Mouse (Mus musculus) hindbrain, embryonic 13.5 days (tissue): ENCODE measurements around the gene Apol8. TPM values are rescaled to one million over a fixed set of nuclear protein-coding genes. Genes with fewer than 3 reads are reported as not detected.

Source experiments
- ATAC-seq: fragments of 200-750 bp; cut with Nextera tagmentation; 2 replicates; pipeline ENCODE4 v1.8.0; 2017; ENCODE audit warnings: moderate TSS enrichment; ENCODE audit not compliant: low FRiP score
- H3K27ac ChIP-seq: fragments of 300-500 bp; sonication (generic); 2 replicates; pipeline ENCODE4 v1.5.1; 2015; ENCODE audit warnings: inconsistent platforms, mild to moderate bottlenecking, moderate library complexity
- H3K27me3 ChIP-seq: fragments of 300-500 bp; sonication (generic); 2 replicates; pipeline ENCODE4 v1.6.1; 2015; ENCODE audit warnings: mild to moderate bottlenecking, inconsistent platforms
- H3K36me3 ChIP-seq: fragments of 300-500 bp; sonication (generic); 2 replicates; pipeline ENCODE4 v1.6.1; 2015; ENCODE audit warnings: mild to moderate bottlenecking, inconsistent platforms
- H3K4me1 ChIP-seq: fragments of 300-500 bp; sonication (generic); replicated peaks from 2 replicates; pipeline ENCODE4 v1.6.1; 2015; ENCODE audit warnings: inconsistent platforms
- H3K4me2 ChIP-seq: fragments of 300-500 bp; sonication (generic); 2 replicates; pipeline ENCODE4 v1.6.1; 2015; ENCODE audit warnings: inconsistent platforms, mild to moderate bottlenecking, moderate library complexity
- H3K4me3 ChIP-seq: fragments of 300-500 bp; sonication (generic); 2 replicates; pipeline ENCODE4 v1.5.1; 2015; ENCODE audit warnings: mild to moderate bottlenecking, inconsistent platforms
- H3K9ac ChIP-seq: fragments of 300-500 bp; sonication (generic); 2 replicates; pipeline ENCODE4 v1.6.1; 2015; ENCODE audit warnings: mild to moderate bottlenecking, inconsistent platforms
- H3K9me3 ChIP-seq: fragments of 300-500 bp; sonication (generic); 2 replicates; pipeline ENCODE4 v1.6.1; 2016; ENCODE audit warnings: inconsistent platforms
- WGBS: fragments of 180-500 bp; shearing (Covaris S2); methylation state at CpG from one replicate; pipeline ENCODE4 v1.1.7; 2015; 5-methylcytosine and 5-hydroxymethylcytosine counted together
- polyA plus RNA-seq: library from polyadenylated mRNA; unstranded; fragments of >200 nt; fragmentation: Nextera tagmentation; extraction: Ambion mirVana; gene quantifications from 2 replicates; pipeline ENCODE4 v1.2.1, GENCODE M21; 2015

Apol8 gene
- polyA plus RNA-seq = 0.06 and 0.16 TPM in 2 replicates

- ATAC-seq = peak; percentile 32; the same call in 1 of the 2 replicates
- no peak within 1 kb of the TSS for H3K4me3 ChIP-seq
- no peaks in the 10 kb centered on the region for H3K9me3 ChIP-seq
- peaks cover 18% of the 10 kb centered on the region for H3K36me3 ChIP-seq
- no peak within 1 kb of the TSS for H3K9ac ChIP-seq
- H3K4me1 ChIP-seq = no peaks in the 10 kb centered on the region; the same call in 1 of the 2 replicates
- 11% methylated on average over 9 of the region's 9 CpGs for WGBS
- H3K27me3 ChIP-seq = no peaks in the 10 kb centered on the region
- no peak within 1 kb of the TSS for H3K27ac ChIP-seq
- peak within 1 kb of the TSS; percentile 10; the same call in 1 of the 2 replicates for H3K4me2 ChIP-seq
Observed at GRCm38 (mm10) chr15:77756848-77757247, at the start of gene Apol8. Apol8 (minus strand) TSS chr15:77757003.

- Histone ChIP-seq H3K9me3 (no peaks in the 10 kb centered on the region), H3K4me2 (no peak overlapping the region), H3K27me3 (no peaks in the 10 kb centered on the region), H3K27ac (no peak overlapping the region), H3K4me3 (no peak overlapping the region), H3K9ac (no peak overlapping the region), H3K4me1 (peaks cover 19% of the 10 kb centered on the region), H3K36me3 (peaks cover 43% of the 10 kb centered on the region)
- no peak for ATAC-seq
- WGBS = 85% methylated on average over 4 of the region's 4 CpGs
Observed at GRCm38 (mm10) chr15:77805657-77806056, 48.9 kb upstream of the Apol8 start.

- H3K9ac ChIP-seq = no peak overlapping the region
- no peak overlapping the region for H3K4me3 ChIP-seq
- no peak overlapping the region for H3K27ac ChIP-seq
- no peaks in the 10 kb centered on the region for H3K9me3 ChIP-seq
- no peak for ATAC-seq
- H3K4me1 ChIP-seq = peaks cover 17% of the 10 kb centered on the region
- H3K36me3 ChIP-seq = peaks cover 43% of the 10 kb centered on the region
- WGBS = 91% methylated on average over 9 of the region's 9 CpGs
- H3K4me2 ChIP-seq = no peak overlapping the region
- H3K27me3 ChIP-seq = no peaks in the 10 kb centered on the region
Observed at GRCm38 (mm10) chr15:77804949-77805348, 48.1 kb upstream of the Apol8 start.

- no peak for ATAC-seq
- peaks cover 43% of the 10 kb centered on the region for H3K36me3 ChIP-seq
- no peaks in the 10 kb centered on the region for H3K27me3 ChIP-seq
- H3K27ac ChIP-seq = no peak overlapping the region
- H3K4me3 ChIP-seq = no peak overlapping the region
- 87% methylated on average over 6 of the region's 6 CpGs for WGBS
- no peak overlapping the region for H3K4me2 ChIP-seq
- H3K9ac ChIP-seq = no peak overlapping the region
- H3K4me1 ChIP-seq = peaks cover 19% of the 10 kb centered on the region
- no peaks in the 10 kb centered on the region for H3K9me3 ChIP-seq
Observed at GRCm38 (mm10) chr15:77804460-77804859, 47.7 kb upstream of the Apol8 start.

- H3K4me2 ChIP-seq = no peak overlapping the region
- H3K27ac ChIP-seq = no peak overlapping the region
- peaks cover 43% of the 10 kb centered on the region for H3K36me3 ChIP-seq
- H3K9me3 ChIP-seq = no peaks in the 10 kb centered on the region
- H3K4me1 ChIP-seq = peaks cover 26% of the 10 kb centered on the region
- 83% methylated on average over 3 of the region's 3 CpGs for WGBS
- no peaks in the 10 kb centered on the region for H3K27me3 ChIP-seq
- H3K9ac ChIP-seq = no peak overlapping the region
- no peak overlapping the region for H3K4me3 ChIP-seq
- ATAC-seq = no peak
Observed at GRCm38 (mm10) chr15:77803747-77804146, 46.9 kb upstream of the Apol8 start.

- no peak overlapping the region for H3K4me2 ChIP-seq
- no peaks in the 10 kb centered on the region for H3K27me3 ChIP-seq
- H3K9me3 ChIP-seq = no peaks in the 10 kb centered on the region
- peaks cover 40% of the 10 kb centered on the region for H3K36me3 ChIP-seq
- H3K9ac ChIP-seq = no peak overlapping the region
- no peak overlapping the region for H3K4me3 ChIP-seq
- WGBS = 91% methylated on average over 4 of the region's 4 CpGs
- no peak overlapping the region for H3K27ac ChIP-seq
- ATAC-seq = no peak
- peaks cover 34% of the 10 kb centered on the region for H3K4me1 ChIP-seq
Observed at GRCm38 (mm10) chr15:77802992-77803391, 46.2 kb upstream of the Apol8 start.

GRCm38 (mm10) chr15:77801188-77801587 lies 44.4 kb upstream of the Apol8 start:
- Histone ChIP-seq H3K9me3 (no peaks in the 10 kb centered on the region), H3K4me2 (no peak overlapping the region), H3K9ac (no peak overlapping the region), H3K27me3 (no peaks in the 10 kb centered on the region), H3K4me1 (peaks cover 37% of the 10 kb centered on the region), H3K4me3 (no peak overlapping the region), H3K36me3 (peaks cover 26% of the 10 kb centered on the region), H3K27ac (peak overlapping the region; percentile 81; the same call in 1 of the 2 replicates)
- ATAC-seq = no peak
- 86% methylated on average over 4 of the region's 4 CpGs for WGBS

GRCm38 (mm10) chr15:77800511-77800910 lies 43.7 kb upstream of the Apol8 start:
- H3K9ac ChIP-seq = no peak overlapping the region
- H3K4me2 ChIP-seq = no peak overlapping the region
- no peak overlapping the region for H3K4me3 ChIP-seq
- peak overlapping the region; percentile 81; the same call in 1 of the 2 replicates for H3K27ac ChIP-seq
- peaks cover 37% of the 10 kb centered on the region for H3K4me1 ChIP-seq
- ATAC-seq = no peak
- H3K36me3 ChIP-seq = peaks cover 28% of the 10 kb centered on the region
- no peaks in the 10 kb centered on the region for H3K9me3 ChIP-seq
- H3K27me3 ChIP-seq = no peaks in the 10 kb centered on the region

- no peaks in the 10 kb centered on the region for H3K27me3 ChIP-seq
- H3K9me3 ChIP-seq = no peaks in the 10 kb centered on the region
- peaks cover 37% of the 10 kb centered on the region for H3K4me1 ChIP-seq
- no peak overlapping the region for H3K9ac ChIP-seq
- H3K36me3 ChIP-seq = peaks cover 31% of the 10 kb centered on the region
- H3K27ac ChIP-seq = peak overlapping the region; percentile 81
- 89% methylated on average over 8 of the region's 8 CpGs for WGBS
- no peak overlapping the region for H3K4me3 ChIP-seq
- ATAC-seq = no peak
- H3K4me2 ChIP-seq = no peak overlapping the region
Observed at GRCm38 (mm10) chr15:77799491-77800474, 43.0 kb upstream of the Apol8 start.

GRCm38 (mm10) chr15:77798664-77799490 lies 42.1 kb upstream of the Apol8 start:
- Histone ChIP-seq H3K4me2 (no peak overlapping the region), H3K4me1 (peaks cover 37% of the 10 kb centered on the region), H3K27me3 (no peaks in the 10 kb centered on the region), H3K9me3 (no peaks in the 10 kb centered on the region), H3K4me3 (no peak overlapping the region), H3K9ac (peak overlapping the region; percentile 21; the same call in 1 of the 2 replicates), H3K36me3 (peaks cover 36% of the 10 kb centered on the region), H3K27ac (peak overlapping the region; percentile 81)
- peak; percentile 53 for ATAC-seq
- WGBS = 23% methylated on average over 14 of the region's 14 CpGs

- no peak overlapping the region for H3K4me3 ChIP-seq
- H3K27ac ChIP-seq = peak overlapping the region; percentile 81
- H3K27me3 ChIP-seq = no peaks in the 10 kb centered on the region
- H3K4me1 ChIP-seq = peaks cover 35% of the 10 kb centered on the region
- H3K9me3 ChIP-seq = no peaks in the 10 kb centered on the region
- peaks cover 32% of the 10 kb centered on the region for H3K36me3 ChIP-seq
- H3K4me2 ChIP-seq = no peak overlapping the region
- 0 out of 2 replicates have a peak overlapping the region, but pooled peaks have one; percentile 35 for H3K9ac ChIP-seq
- ATAC-seq = no peak
- 88% methylated on average over 14 of the region's 14 CpGs for WGBS
Observed at GRCm38 (mm10) chr15:77797609-77798411, 41.0 kb upstream of the Apol8 start.
